Mouse (Mus musculus) cerebellum, adult 2 months (tissue): ENCODE data around the gene Rps2. TPM values are rescaled to one million over a fixed set of nuclear protein-coding genes. Genes with fewer than 3 reads are reported as not detected.
A peak's percentile ranks its signal among the peaks of the same experiment; 100 is the strongest.
"Not testable (repeated sequence)": the region's sequence is repeated elsewhere in the genome, so short reads cannot be mapped to it uniquely, and the experiment has no call there.

Experiments
- DNase-seq, 2 experiments: peaks; one replicate each; pipeline ENCODE4 v3.0.0; 2021
- H3K27ac ChIP-seq: fragments of 200-500 bp; 2 replicates; pipeline ENCODE4 v1.5.1; 2012; ENCODE audit warnings: low read length, control low read depth, inconsistent platforms; ENCODE audit not compliant: insufficient read depth
- H3K27me3 ChIP-seq: fragments of 200-500 bp; 2 replicates; pipeline ENCODE4 v1.6.1; 2012; ENCODE audit warnings: inconsistent platforms, mild to moderate bottlenecking, low read length, moderate library complexity; ENCODE audit not compliant: control insufficient read depth, insufficient read depth
- H3K4me1 ChIP-seq: fragments of 200-500 bp; 2 replicates; pipeline ENCODE4 v1.6.1; 2011; ENCODE audit warnings: low read length; ENCODE audit not compliant: control insufficient read depth, insufficient read depth
- H3K4me3 ChIP-seq: fragments of 200-500 bp; replicated peaks from 2 replicates; pipeline ENCODE3; 2011; ENCODE audit warnings: mild to moderate bottlenecking, low read depth, low read length, control low read depth; ENCODE audit not compliant: insufficient read depth
- CTCF ChIP-seq: fragments of 200-500 bp; IDR thresholded peaks from 2 replicates; pipeline ENCODE4 v1.5.1; 2011; ENCODE audit warnings: low read depth, mild to moderate bottlenecking, control low read depth, low read length, moderate library complexity, borderline replicate concordance; ENCODE audit not compliant: insufficient read depth
- POLR2A ChIP-seq: fragments of 200-500 bp; IDR thresholded peaks from 2 replicates; pipeline ENCODE4 v1.6.1; 2011; ENCODE audit warnings: low read length, control low read depth, borderline replicate concordance; ENCODE audit not compliant: insufficient read depth
- WGBS: fragments of 180-500 bp; shearing (Covaris S2); methylation state at CpG from one replicate; pipeline ENCODE4 v1.1.7; 2018; 5-methylcytosine and 5-hydroxymethylcytosine counted together
- polyA plus RNA-seq: library from polyadenylated mRNA; depleted of rRNA; stranded (reverse); fragments of >200 nt; gene quantifications from 2 replicates; pipeline ENCODE4 v1.2.3, GENCODE M21; 2012; rRNA removed

The Rps2 gene
- polyA plus RNA-seq = 577 and 621 TPM in 2 replicates

DNA sequence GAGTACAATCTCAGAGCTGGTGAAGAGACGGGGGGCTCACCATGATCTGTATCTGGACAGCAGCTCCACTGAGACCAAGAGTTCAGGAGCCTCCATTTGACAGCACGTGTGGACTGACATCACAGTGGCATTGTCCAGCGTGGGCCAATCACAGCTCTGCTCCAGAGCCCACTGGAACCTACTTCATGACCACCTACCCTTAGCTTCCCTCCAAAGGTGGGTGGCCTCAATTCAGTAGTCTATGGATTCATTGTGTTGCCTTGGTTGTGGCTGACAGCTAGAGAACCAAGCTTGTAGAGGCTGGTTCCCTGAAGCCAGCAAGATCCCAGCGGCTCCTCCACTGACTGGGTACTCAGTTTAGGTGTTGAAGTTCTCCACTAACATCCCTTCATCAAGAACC lies at the start of gene Rps2, which contains the start of gene Rnf151:
Rps2 (plus strand) TSS at position 174 of the 400 bp plus-strand sequence.
Rnf151 (minus strand) TSS at position 121 of the 400 bp plus-strand sequence.
- no peak for DNase-seq
- H3K4me1 ChIP-seq = peaks cover 4% of the 10 kb centered on the region
- no peak for TF ChIP-seq POLR2A
- no peak for TF ChIP-seq CTCF
- H3K27me3 ChIP-seq = no peaks in the 10 kb centered on the region
- 79% methylated on average over 4 of the region's 4 CpGs for WGBS
- no peak within 1 kb of the TSS for H3K27ac ChIP-seq
- H3K4me3 ChIP-seq = no peak within 1 kb of the TSS

DNA sequence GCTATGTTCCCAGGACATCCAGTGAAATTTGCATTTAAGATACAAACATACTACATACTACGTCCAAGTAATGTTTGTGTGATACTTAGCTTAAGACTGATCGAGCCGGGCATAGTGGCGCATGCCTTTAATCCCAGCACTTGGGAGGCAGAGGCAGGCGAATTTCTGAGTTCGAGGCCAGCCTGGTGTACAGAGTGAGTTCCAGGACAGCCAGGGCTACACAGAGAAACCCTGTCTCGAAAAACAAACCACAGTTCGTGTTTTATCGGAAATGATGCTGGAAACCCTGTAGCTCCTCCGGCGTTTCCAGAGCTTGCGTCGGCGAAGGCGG lies 48.7 kb upstream of the Rps2 start:
- DNase-seq, H3K27me3 ChIP-seq: not testable (repeated sequence)
- 12% methylated on average over 15 of the region's 15 CpGs for WGBS

DNA sequence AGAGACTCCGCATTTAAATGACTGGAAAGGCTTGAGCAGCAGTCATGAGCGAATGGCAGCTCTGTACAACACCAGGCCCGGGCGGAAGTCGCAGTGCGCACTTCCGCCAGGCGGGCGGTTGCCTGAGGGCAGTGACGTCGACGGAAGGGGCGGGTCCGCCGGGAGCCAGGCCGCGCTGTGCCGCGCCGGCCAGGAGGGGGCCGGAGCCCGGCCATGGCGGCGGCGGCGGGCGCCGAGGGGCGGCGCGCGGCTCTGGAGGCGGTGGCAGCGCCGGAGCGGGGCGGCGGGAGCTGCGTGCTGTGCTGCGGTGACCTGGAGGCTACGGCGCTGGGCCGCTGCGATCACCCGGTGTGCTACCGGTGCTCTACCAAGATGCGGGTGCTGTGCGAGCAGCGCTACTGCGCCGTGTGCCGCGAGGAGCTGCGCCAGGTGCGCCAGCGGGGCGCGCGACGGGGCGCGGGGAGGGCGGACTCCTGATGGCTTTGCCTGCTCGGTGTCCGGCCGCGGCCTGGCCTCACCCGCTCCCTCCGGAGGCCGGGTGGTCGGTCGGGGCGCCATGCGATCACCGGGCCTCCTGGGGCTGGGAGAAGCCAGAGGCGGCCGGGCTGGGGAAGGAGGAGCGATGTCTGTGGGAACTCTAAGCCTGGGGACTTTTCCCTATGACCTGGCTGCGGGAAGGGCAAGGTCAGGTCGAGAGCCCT lies 48.2 kb upstream of the Rps2 start, which contains the start of gene Zfp598:
Zfp598 (plus strand) TSS at position 143 of the 701 bp plus-strand sequence.
- under 1% methylated on average over 80 of the region's 80 CpGs for WGBS
- no peaks in the 10 kb centered on the region for H3K27me3 ChIP-seq
- peaks cover 24% of the 10 kb centered on the region for H3K4me1 ChIP-seq
- TF ChIP-seq POLR2A (peak; percentile 92), CTCF (no peak)
- DNase-seq = peak; percentile 95 to 96
- H3K27ac ChIP-seq = peak within 1 kb of the TSS; percentile 64
- H3K4me3 ChIP-seq = peak within 1 kb of the TSS; percentile 69

More for the DNA sequence above, 48.7 kb upstream of the Rps2 start:
- H3K27ac ChIP-seq = peak overlapping the region; percentile 15
- peaks cover 20% of the 10 kb centered on the region for H3K4me1 ChIP-seq
- H3K4me3 ChIP-seq = peak overlapping the region; percentile 56

DNA sequence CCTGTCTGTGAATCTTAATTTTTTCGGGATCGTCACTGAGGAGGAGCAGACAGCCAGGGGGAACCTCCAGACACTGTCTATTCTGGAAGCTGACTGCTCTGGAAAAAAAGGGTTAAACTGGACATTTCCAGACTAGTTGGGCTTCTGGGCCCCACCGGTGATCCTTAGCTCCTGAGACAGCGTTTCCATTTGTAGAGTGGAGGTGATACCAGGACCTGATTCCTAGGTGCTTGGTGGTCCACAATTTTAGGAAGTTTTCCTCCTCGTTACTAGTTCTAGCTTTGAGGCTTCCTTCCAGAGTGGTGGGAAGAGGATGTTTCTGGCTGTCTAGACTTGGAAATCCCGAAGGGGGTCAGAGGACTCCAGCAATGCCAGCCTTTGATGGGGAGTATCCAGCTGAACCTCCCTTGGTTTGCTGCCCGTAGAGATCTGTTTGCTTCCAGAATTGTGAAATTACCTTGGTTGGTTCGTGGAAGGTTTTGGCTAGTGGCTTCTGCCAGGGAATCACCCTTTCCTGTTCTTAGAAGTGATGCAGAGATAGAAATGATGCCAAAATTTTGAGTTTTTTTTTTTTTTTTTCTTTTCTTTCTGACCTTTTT lies 47.6 kb upstream of the Rps2 start:
- under 1% methylated on average over 8 of the region's 8 CpGs for WGBS
- no peak for DNase-seq
- Histone ChIP-seq H3K27me3 (no peaks in the 10 kb centered on the region), H3K4me1 (peaks cover 24% of the 10 kb centered on the region), H3K27ac (peak overlapping the region; percentile 64), H3K4me3 (peak overlapping the region; percentile 69)
- no peak for TF ChIP-seq CTCF
- no peak for TF ChIP-seq POLR2A

DNA sequence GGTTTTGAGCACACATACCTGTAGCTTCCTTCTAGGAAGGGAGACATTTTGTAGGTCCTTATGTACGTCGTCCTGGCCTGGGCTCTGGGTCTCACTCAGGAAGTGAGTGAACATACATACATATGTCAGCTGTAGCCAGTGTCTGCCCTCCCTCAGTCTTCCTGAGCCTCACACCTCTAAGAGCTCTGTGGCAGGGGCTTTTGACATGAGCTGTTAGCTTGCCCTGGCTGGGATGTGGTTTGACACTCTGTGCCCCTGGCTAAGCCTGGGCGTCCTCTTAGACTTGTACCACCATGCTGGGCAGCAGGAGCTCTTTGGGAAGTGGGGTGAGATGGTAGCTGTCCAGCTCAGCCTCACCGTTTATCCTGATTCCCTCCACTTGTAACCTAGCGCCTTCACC lies 46.6 kb upstream of the Rps2 start:
- no peak for DNase-seq
- TF ChIP-seq POLR2A = no peak
- TF ChIP-seq CTCF = no peak
- Histone ChIP-seq H3K4me1 (peaks cover 31% of the 10 kb centered on the region), H3K27me3 (no peaks in the 10 kb centered on the region), H3K4me3 (no peak overlapping the region), H3K27ac (no peak overlapping the region)
- 39% methylated on average over 5 of the region's 5 CpGs for WGBS

DNA sequence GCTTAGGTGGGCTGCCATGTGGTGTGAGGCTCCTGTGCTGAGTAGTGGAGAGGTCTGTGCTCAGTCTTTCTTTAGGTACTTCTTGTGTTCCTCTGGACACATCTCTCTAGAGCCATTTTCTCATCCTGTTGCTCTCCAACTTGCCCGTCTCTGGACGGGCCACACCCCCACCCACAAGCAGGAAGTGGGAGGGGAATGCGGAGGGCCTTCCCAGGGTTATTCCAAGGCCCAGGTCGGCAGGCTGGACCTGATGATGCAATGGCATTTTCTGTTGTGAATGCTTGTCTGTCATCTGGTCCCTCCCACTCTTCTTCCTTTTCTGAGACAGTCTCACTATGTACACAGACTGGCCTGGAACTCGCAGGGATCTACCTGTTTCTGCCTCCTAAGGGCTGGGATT lies 45.8 kb upstream of the Rps2 start:
- Histone ChIP-seq H3K27ac (no peak overlapping the region), H3K27me3 (no peaks in the 10 kb centered on the region), H3K4me1 (peaks cover 31% of the 10 kb centered on the region), H3K4me3 (no peak overlapping the region)
- DNase-seq = no peak
- TF ChIP-seq CTCF (no peak), POLR2A (no peak)
- 29% methylated on average over 5 of the region's 5 CpGs for WGBS

DNA sequence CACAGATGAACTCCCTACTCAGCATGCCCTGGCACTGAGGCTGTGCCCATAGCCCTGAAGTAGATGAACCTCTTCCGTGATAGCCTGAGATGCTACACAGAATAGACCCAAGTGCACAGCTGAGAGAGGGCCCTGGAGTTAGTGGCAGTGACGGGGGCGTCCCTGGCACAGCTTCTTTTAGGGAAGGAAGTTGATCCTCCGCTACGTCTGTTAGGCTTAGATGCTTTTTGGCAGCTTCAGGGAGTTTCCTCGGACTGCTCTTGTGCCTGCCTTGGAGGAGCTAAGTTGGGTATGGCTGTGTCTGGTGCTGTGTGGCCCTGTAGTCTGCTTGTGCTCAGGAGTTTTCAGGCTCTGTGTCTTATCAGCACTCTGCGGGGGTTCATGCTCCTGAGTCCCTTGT lies 43.6 kb upstream of the Rps2 start:
- no peak overlapping the region for H3K27ac ChIP-seq
- no peak for DNase-seq
- H3K4me3 ChIP-seq = no peak overlapping the region
- 24% methylated on average over 7 of the region's 7 CpGs for WGBS
- peaks cover 31% of the 10 kb centered on the region for H3K4me1 ChIP-seq
- TF ChIP-seq CTCF (no peak), POLR2A (no peak)
- no peaks in the 10 kb centered on the region for H3K27me3 ChIP-seq

DNA sequence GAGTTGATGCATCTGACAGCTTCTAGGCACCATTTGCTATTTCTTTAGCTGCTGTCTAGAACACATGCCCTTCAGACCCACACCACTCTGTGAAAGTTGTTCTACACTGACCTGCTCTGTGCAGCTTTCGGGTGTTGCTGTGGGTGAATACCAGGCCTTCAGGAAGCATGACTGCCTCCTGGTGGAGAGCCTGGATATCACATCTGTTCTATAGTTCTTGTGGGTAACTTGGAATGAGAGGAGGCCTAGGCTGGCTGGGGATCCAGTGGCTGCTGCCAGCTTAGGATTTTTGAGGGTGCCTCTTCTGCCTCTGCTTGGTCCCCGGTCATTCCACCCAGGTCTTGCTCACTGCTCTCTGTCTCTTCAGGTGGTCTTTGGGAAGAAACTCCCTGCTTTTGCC lies 41.7 kb upstream of the Rps2 start:
- no peaks in the 10 kb centered on the region for H3K27me3 ChIP-seq
- H3K27ac ChIP-seq = no peak overlapping the region
- WGBS = 45% methylated on average over 2 of the region's 2 CpGs
- DNase-seq = peak; percentile 58 to 65
- peaks cover 29% of the 10 kb centered on the region for H3K4me1 ChIP-seq
- TF ChIP-seq CTCF (peak; percentile 64; the same call in 1 of the 2 replicates), POLR2A (no peak)
- no peak overlapping the region for H3K4me3 ChIP-seq

DNA sequence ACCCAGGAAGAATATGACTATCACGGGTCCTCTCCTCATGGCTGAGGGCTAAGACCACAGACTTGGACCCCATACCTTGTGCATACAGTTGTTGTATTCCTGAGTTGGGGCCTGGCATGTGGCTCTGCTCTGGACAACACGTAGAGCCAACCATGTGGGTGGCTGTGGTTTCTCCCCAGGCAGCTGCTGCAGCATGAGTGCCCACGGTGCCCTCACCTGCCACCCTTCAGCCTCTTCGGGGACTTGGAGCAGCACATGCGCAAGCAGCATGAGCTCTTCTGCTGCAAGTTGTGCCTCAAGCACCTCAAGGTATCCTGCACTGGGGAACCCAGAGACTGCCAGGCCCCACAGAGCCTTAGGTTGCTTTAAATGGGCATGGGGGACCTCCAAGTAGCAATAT lies 41.0 kb upstream of the Rps2 start:
- Histone ChIP-seq H3K4me3 (no peak overlapping the region), H3K27ac (no peak overlapping the region), H3K4me1 (peaks cover 26% of the 10 kb centered on the region), H3K27me3 (no peaks in the 10 kb centered on the region)
- DNase-seq = no peak
- WGBS = 89% methylated on average over 5 of the region's 5 CpGs
- no peak for TF ChIP-seq POLR2A
